Mouse (Mus musculus) heart, postnatal 36 days (tissue): ENCODE data around the gene Pgm2. TPM values are rescaled to one million over a fixed set of nuclear protein-coding genes. Genes with fewer than 3 reads are reported as not detected.
A peak's percentile ranks its signal among the peaks of the same experiment; 100 is the strongest.

Experiments
- DNase-seq, 2 experiments: peaks; one replicate each; pipeline ENCODE4 v3.0.0; 2021 to 2022
- intact Hi-C: fragments of 180-260 bp; cut with DNase I; formaldehyde crosslinking; loops from one replicate; pipeline ENCODE4 v1.15.1; 2025
- total RNA-seq, 2 experiments: library from RNA; stranded (reverse); gene quantifications; 2 replicates each; pipeline ENCODE4 v1.2.3; 2021

The Pgm2 gene
- total RNA-seq, 2 experiments from 2014 or later: 5.7 to 8.5 TPM

- no peak for DNase-seq
- intact Hi-C loops: loop anchor here (1.0 to 5.0 kb wide), 3 partner anchors 165 to 259 kb away; partner anchors contain the start of gene 0610040J01Rik
Measured at GRCm38 (mm10) chr5:64070742-64071476, 21.8 kb upstream of the Pgm2 start.

GRCm38 (mm10) chr5:64074455-64074854 lies 18.3 kb upstream of the Pgm2 start:
- intact Hi-C loops: loop anchor here (5.0 kb wide), 2 partner anchors 188 to 262 kb away; partner anchors contain the start of gene 0610040J01Rik
- no peak for DNase-seq

GRCm38 (mm10) chr5:64075506-64075905 lies 17.2 kb upstream of the Pgm2 start:
- peak in 1 of 2 experiments; percentile 14 for DNase-seq
- intact Hi-C loops: no loop called here

- intact Hi-C loops: no loop called here
Measured at GRCm38 (mm10) chr5:64077353-64077752, 15.4 kb upstream of the Pgm2 start.

DNA sequence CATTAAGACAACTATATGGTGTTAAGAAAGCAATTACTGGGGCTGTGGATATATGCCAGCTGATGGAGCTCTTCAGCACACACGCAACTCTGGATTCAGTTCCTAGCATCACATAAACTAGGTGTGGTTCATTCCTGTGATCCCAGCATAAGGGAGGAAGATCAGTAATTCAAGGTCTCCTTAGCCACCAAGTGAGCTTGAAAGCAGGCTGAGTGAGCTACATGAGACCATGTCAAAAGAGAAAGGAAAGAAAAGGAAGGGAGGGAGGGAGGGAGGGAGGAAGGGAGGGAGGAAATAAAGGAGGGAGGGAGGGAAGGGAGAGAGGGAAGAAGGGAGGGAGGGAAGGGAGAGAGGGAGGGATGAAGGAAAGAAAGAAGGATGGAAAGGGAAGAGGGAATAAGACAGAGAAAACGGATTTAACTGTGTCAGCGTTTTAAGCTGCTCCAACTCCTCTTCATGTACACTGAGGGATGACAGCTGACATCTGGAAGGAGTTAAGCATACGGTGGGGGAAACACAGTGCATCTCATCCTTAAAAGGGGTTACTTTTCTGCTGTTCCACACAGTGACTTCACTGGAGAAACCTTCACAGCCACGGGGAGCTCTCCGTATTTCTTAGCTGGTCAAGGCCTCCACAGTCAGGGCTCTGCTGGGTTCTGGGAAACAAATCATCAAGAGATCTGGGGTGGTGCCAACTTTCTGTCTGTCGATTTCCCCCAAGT lies 13.8 kb upstream of the Pgm2 start:
- no peak for DNase-seq
- intact Hi-C loops: no loop called here

More at GRCm38 (mm10) chr5:64077353-64077752, 15.4 kb upstream of the Pgm2 start:
- DNase-seq: no peak

DNA sequence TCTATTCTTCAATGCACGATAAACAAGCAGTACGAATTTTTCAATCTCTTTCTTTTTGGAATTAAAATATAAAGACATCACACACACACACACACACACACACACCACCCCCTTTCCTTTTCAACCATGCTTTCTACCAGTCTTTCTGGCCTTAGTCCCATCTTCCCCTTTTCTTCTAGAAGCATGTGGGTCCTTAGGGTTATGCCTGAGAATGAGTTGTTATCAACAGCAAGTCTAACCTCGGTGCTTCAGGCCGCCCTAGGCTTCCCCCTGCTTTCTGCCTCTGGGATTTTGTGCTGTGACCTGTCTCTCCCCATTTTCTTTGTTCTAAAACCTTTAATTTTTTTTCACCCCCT lies 13.3 kb upstream of the Pgm2 start:
- no peak for DNase-seq
- intact Hi-C loops: no loop called here

- intact Hi-C loops: no loop called here
- no peak for DNase-seq
Measured at GRCm38 (mm10) chr5:64083447-64084359, 9.0 kb upstream of the Pgm2 start.

DNA sequence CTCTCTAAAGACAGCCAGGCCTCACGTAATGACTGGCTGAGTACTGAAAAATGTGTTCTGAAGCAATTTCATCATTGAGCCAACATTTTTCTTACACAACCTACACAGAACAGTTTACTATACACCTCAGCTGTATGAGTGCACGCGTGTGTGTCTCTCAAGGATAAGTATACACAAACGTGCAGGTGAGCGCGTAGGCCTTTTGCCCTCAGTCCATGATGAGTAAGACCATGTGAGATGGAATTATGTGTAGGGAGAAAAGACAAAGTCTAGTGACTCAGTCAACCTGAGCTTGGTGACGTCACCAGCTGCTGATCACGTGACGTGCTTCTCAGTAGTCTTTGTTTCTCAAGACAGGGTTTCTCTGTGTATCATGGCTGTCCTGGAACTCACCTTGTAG lies 7.3 kb upstream of the Pgm2 start:
- DNase-seq: no peak
- intact Hi-C loops: no loop called here

DNA sequence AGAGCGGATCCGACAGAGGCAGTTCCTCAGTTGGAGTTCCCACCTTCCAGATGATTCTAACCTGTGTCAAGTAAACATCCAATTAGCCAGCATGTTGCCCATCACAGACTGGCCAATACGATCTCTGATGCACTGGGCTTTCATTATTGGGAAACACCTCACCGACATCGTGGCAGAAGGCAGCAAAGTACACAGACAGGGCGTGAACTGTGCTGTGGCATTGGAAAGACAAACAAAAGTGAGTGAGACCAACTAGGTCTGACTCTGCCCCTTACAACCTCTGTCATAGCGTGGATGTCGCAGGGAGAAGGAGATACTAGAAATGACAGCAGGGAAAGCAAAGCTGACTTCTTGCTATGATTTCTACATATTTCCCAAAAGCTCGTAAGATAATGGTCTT lies 4.0 kb upstream of the Pgm2 start:
- DNase-seq: no peak

DNA sequence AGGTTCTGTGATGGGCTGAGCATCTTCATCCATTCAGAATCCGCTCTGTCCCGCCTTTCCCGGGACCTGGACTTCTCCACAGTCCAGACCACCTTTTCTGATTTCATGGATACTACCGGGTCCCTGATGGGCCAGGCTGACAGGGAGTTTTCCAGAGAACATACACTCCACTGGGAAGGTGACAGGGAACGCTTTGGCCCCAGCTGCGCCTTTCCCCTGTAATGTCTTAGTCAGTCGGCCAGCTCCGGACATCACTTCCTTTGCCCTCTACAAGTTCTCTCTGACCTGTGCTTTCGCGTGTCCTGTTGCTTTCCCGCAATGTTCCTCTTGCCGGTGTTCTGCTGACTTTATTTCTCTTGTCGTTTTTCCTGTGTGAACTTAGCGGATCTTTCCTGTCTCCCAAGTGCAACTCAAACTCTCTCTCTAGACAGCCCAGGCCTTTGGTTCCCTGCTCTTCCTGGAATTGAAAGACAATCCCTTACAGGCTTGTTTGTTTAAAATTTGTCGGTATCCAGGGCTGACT lies 660 bp downstream of the Pgm2 start:
- peak; percentile 48 to 52 for DNase-seq
- intact Hi-C loops: no loop called here

More for the DNA sequence above, 4.0 kb upstream of the Pgm2 start:
- intact Hi-C loops: no loop called here

DNA sequence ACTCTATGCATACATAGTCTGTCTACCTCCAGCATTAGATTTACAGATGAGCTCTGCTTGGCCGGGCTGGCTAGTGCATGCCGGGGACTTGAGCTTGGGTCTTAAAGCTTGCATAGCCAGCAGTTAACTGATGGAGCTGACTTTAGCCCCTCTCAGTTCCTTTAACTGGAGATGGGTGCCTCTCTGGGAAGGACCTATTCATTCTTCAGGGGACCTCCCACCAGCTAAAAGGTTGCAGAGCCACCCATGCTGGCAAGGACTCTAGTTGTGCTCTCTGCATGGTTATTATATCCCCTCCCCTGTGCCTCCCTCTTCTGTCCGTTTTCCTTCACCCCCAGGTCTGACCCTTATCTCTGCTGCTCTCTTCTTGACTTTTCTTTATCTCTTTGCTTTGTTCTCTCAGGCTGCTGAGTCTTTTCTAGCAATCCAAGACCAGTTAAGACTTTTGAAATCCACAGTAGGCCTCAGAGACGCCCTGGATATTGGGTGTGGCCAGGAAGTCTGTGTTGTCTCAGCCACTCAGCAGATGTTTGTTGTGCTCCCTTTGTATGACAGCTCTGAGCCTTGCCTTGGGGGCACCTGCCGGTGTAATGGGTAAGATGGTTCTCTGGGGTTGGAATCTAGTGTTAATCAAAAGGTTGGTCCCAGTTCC lies 2.7 kb downstream of the Pgm2 start:
- intact Hi-C loops: no loop called here
- no peak for DNase-seq

DNA sequence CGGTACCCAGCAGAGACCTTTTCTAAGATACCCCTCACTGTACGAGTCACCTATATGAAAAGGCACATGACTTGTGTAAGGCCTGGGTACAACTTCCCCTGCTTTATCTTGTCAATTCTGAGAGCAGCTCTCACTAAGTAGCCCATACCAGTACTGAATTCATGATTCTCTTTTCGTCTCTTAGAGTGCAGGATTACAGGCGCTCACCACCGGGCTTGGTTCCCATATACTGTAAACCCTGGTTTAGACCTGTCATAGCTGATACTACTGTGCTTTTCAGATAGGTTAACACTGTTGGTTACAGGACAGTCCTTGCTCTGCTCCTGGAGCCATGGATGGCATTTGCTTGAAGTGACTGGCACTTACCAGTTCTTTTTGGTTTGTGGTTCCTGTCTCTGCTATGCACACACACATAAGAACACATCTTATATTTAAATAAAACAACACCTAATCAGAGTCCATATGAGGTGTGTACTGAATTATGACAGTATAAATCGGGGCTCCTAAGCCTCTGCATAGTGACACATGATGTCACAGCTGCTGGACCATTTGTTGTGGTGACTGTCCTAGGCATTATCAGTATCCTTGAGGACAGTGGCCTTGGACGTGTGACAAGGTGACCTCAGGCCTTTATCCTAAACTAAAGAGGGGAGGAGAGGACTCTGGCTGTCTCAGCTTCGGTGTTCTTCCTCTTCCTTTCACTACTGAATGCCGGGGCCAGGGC lies 9.4 kb downstream of the Pgm2 start:
- DNase-seq: no peak
- intact Hi-C loops: no loop called here

- no peak for DNase-seq
- intact Hi-C loops: no loop called here
Measured at GRCm38 (mm10) chr5:64102717-64103075, 9.9 kb downstream of the Pgm2 start.

DNA sequence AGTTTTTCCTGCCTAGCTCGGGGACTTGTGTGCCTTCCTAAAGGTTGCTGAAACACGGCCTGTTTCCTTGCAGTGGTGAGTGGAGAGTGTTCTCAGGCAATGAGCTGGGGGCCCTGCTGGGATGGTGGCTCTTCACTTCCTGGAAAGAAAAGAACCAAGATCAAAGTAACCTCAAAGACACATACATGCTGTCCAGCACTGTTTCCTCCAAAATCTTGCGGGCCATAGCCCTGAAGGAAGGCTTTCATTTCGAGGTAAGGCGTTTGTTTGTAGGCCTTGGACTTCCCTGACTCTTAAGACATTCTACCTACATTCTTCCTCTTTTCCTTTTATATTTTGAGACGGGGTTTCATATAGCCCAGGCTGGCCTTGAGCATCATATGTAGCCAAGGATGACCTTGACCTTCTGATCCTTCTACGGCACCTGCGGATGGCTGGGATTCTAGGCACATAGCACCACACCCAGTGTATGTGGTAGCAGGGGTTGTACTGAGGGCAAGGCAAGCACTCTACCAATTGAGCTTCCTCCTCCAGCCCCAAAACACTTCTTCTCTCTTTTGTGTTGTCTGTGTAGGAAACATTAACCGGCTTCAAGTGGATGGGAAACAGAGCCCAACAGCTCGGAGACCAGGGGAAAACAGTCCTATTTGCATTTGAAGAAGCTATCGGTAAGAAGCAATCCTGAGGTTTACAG lies 15.0 kb downstream of the Pgm2 start:
- no peak for DNase-seq
- intact Hi-C loops: loop anchor here (5.0 kb wide), 1 partner anchor 170 kb away; no protein-coding TSS in a partner anchor

- intact Hi-C loops: loop anchor here (5.0 kb wide), 1 partner anchor 168 kb away; no protein-coding TSS in a partner anchor
- no peak for DNase-seq
Measured at GRCm38 (mm10) chr5:64109217-64109616, 16.5 kb downstream of the Pgm2 start.

GRCm38 (mm10) chr5:64112360-64112759 lies 19.6 kb downstream of the Pgm2 start:
- intact Hi-C loops: no loop called here
- no peak for DNase-seq

DNA sequence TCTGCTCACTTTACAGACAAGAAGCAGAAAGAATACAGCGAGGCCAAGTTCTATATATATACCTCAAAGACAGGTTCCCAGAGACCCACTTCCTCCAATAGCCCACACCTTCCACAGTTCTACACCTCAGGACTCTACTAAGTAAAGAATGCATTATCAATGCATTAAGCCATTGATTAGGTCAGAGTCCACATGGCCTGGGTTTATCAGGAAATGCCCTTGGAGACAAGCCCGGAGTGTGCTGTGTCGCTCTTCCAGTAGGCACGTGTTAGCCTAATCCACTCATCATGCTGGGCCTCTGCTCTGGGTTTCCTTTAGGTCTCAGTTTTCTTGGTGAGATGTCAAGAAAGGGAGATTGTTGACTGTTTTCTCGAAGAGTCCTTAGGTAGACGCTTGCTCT lies 21.5 kb downstream of the Pgm2 start:
- intact Hi-C loops: no loop called here
- no peak for DNase-seq

- DNase-seq: no peak
- intact Hi-C loops: no loop called here
Measured at GRCm38 (mm10) chr5:64117191-64117590, 24.4 kb downstream of the Pgm2 start.

- DNase-seq: no peak
- intact Hi-C loops: no loop called here
Measured at GRCm38 (mm10) chr5:64125783-64126182, 33.0 kb downstream of the Pgm2 start.
